Comparison of ENCODE assay signal across 15 mouse cellular contexts in the genomic region with DNA sequence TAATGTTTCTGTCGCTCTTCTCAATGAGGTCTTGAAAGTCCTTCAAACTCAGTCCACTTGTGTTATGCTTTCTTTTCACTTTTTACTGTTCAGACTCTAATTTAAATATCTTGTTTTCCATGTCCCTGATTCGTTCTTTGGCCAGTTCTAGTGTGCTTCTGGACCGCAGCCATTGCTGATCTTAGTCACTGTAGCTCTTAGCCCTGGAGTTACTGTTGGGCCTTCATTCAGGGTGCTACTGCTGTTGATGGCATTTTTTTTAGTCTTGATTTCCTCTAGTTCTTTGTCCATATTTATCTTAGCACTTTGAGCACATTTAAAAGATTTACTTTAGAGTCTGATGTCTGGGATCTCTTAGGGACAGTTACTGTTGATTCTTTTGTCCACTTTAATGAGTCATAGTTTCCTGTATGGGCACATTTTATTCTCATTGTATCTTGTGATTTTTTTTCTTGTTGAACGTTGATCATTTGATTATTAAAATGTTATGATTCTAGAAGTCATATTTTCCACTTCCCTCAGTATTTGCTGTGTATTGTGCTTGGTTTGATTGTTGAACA.
DNase-seq lines count a peak whose midpoint lies in the region; ATAC-seq lines count a peak whose summit lies in the region.
"Had no signal": no experiment of that assay in that cellular context is flagged by ENCODE, and none has a peak within 500 bp of the region (broad histone marks: within the 10 kb centered on the region; RNA-seq: fewer than 3 reads in every experiment).

No protein-coding gene starts in this region.

- no peak overlapping the region for H3K4me3 ChIP-seq in intestine, embryonic 15.5 days (replicated peaks)
- no peak overlapping the region for H3K4me3 ChIP-seq in forebrain, embryonic 10.5 days
- H3K4me3 ChIP-seq: hindbrain, embryonic 12.5 days; limb, embryonic 15.5 days; midbrain, embryonic 10.5 days had no signal

- H3K9ac ChIP-seq in intestine, embryonic 15.5 days, result no peak overlapping the region
- H3K9ac ChIP-seq: forebrain, postnatal 0 days; hindbrain, embryonic 12.5 days; limb, embryonic 15.5 days; lung, embryonic 14.5 days had no signal

- no peaks in the 10 kb centered on the region for H3K27me3 ChIP-seq in intestine, embryonic 15.5 days (replicated peaks)
- H3K27me3 ChIP-seq in forebrain, embryonic 10.5 days (ENCODE audit: poor library complexity, severe bottlenecking), result no peaks in the 10 kb centered on the region
- H3K27me3 ChIP-seq: hindbrain, embryonic 12.5 days; limb, embryonic 15.5 days had no signal

- H3K9me3 ChIP-seq in intestine, embryonic 15.5 days, result no peaks in the 10 kb centered on the region
- H3K9me3 ChIP-seq in forebrain, embryonic 10.5 days, result no peaks in the 10 kb centered on the region
- H3K9me3 ChIP-seq: hindbrain, embryonic 12.5 days; limb, embryonic 15.5 days; midbrain, embryonic 10.5 days had no signal

- no peaks in the 10 kb centered on the region for H3K36me3 ChIP-seq in intestine, embryonic 15.5 days
- no peaks in the 10 kb centered on the region for H3K36me3 ChIP-seq in forebrain, embryonic 10.5 days (replicated peaks)
- H3K36me3 ChIP-seq: hindbrain, embryonic 12.5 days; limb, embryonic 15.5 days; midbrain, embryonic 10.5 days had no signal

- H3K4me2 ChIP-seq in intestine, embryonic 15.5 days (replicated peaks), result no peak overlapping the region
- H3K4me2 ChIP-seq: hindbrain, embryonic 12.5 days; limb, embryonic 15.5 days; lung, embryonic 14.5 days had no signal

- H3K4me1 ChIP-seq in intestine, embryonic 15.5 days (replicated peaks), result no peaks in the 10 kb centered on the region
- H3K4me1 ChIP-seq in forebrain, embryonic 10.5 days, result no peaks in the 10 kb centered on the region
- H3K4me1 ChIP-seq: hindbrain, embryonic 12.5 days; limb, embryonic 15.5 days; midbrain, embryonic 10.5 days had no signal

- intact Hi-C loops in heart, postnatal 25 days (cut with DNase I), result no loop called here
- intact Hi-C loops in heart, postnatal 10 days (cut with DNase I), result no loop called here

- peak; percentile 29 for DNase-seq in heart, adult 8-10 months (ENCODE audit: low spot score)
- DNase-seq in heart, postnatal 25 days (ENCODE audit: low spot score), result no peak
- peak; percentile 76 for DNase-seq in adipocyte (ENCODE audit: low spot score)
- peak; percentile 39 to 50 for DNase-seq in heart, postnatal 10 days
- peak; percentile 62 for DNase-seq in lung, postnatal 25 days (ENCODE audit: low spot score)
- DNase-seq in forebrain, embryonic 10.5 days (ENCODE audit: extremely low spot score, low spot score), result no peak
- no peak for DNase-seq in thymus, postnatal 14 days
- DNase-seq: forebrain, postnatal 0 days; gastrocnemius, postnatal 10 days; lung, embryonic 14.5 days had no signal

- no peak for ATAC-seq in intestine, embryonic 15.5 days
- ATAC-seq: forebrain, postnatal 0 days; intestine, embryonic 16.5 days had no signal

- 71% methylated on average over 4 of the region's 4 CpGs for WGBS in intestine, embryonic 15.5 days
- 80% methylated on average over 4 of the region's 4 CpGs for WGBS in forebrain, embryonic 10.5 days

- no peak overlapping the region for H3K27ac ChIP-seq in intestine, embryonic 15.5 days
- no peak overlapping the region for H3K27ac ChIP-seq in forebrain, embryonic 10.5 days
- H3K27ac ChIP-seq: hindbrain, embryonic 12.5 days; limb, embryonic 15.5 days; midbrain, embryonic 10.5 days had no signal

Comparison
In these comparisons a context has a peak if more than half of its experiments do, and no peak if none do; other contexts are left out.
1. DNase-seq: peak in heart, adult 8-10 months (single experiment), adipocyte (single experiment), heart, postnatal 10 days (2 of 2) and lung, postnatal 25 days (single experiment); none in heart, postnatal 25 days (single experiment), forebrain, embryonic 10.5 days (single experiment) and thymus, postnatal 14 days (single experiment).